Mouse (Mus musculus) C2C12 (cell line): ENCODE results near the gene Tap1. TPM values are rescaled to one million over a fixed set of nuclear protein-coding genes. Genes with fewer than 3 reads are reported as not detected.
A peak's percentile ranks its signal among the peaks of the same experiment; 100 is the strongest.
"Not testable (repeated sequence)": the region's sequence is repeated elsewhere in the genome, so short reads cannot be mapped to it uniquely, and the experiment has no call there.

Source experiments
- H3K27me3 ChIP-seq: one replicate; pipeline ENCODE4 v1.6.1; 2011; ENCODE audit not compliant: control insufficient read depth, insufficient read depth, insufficient read length
- H3K36me3 ChIP-seq: one replicate; pipeline ENCODE4 v1.6.1; 2011; ENCODE audit not compliant: control insufficient read depth, insufficient read depth
- H3K4me3 ChIP-seq: one replicate; pipeline ENCODE4 v1.5.1; 2011; ENCODE audit warnings: mild to moderate bottlenecking, control low read depth; ENCODE audit not compliant: poor library complexity, insufficient read depth, severe bottlenecking
- H3K79me2 ChIP-seq: one replicate; pipeline ENCODE4 v1.6.1; 2011; ENCODE audit not compliant: control insufficient read depth, insufficient read depth
- H3K79me3 ChIP-seq: one replicate; pipeline ENCODE4 v1.6.1; 2011; ENCODE audit warnings: low read depth, control low read depth
- H3ac ChIP-seq: one replicate; pipeline ENCODE3; 2011; ENCODE audit warnings: low read depth; ENCODE audit not compliant: control insufficient read depth, insufficient read length
- CEBPB ChIP-seq: IDR thresholded peaks from one replicate; pipeline ENCODE4 v1.6.1; 2011; ENCODE audit warnings: low read depth, mild to moderate bottlenecking, control low read depth, moderate library complexity
- CTCF ChIP-seq: IDR thresholded peaks from one replicate; pipeline ENCODE4 v1.5.1; 2011; ENCODE audit not compliant: control insufficient read depth, insufficient read depth, insufficient read length
- FOSL1 ChIP-seq: IDR thresholded peaks from one replicate; pipeline ENCODE4 v1.8.0; 2011; ENCODE audit warnings: mild to moderate bottlenecking, low read length; ENCODE audit not compliant: poor library complexity, insufficient read depth, severe bottlenecking
- MAX ChIP-seq: IDR thresholded peaks from one replicate; pipeline ENCODE4 v1.6.1; 2011; ENCODE audit warnings: mild to moderate bottlenecking, control low read depth
- MYOD1 ChIP-seq: IDR thresholded peaks from one replicate; pipeline ENCODE4 v1.6.1; 2011; ENCODE audit warnings: low read depth; ENCODE audit not compliant: control insufficient read depth, insufficient read length
- MYOG ChIP-seq: IDR thresholded peaks from one replicate; pipeline ENCODE4 v1.6.1; 2011; ENCODE audit not compliant: control insufficient read depth, insufficient read length; ENCODE audit errors: extremely low read depth
- USF1 ChIP-seq: IDR thresholded peaks from one replicate; pipeline ENCODE4 v1.6.1; 2011; ENCODE audit warnings: low read depth, mild to moderate bottlenecking, control low read depth, moderate library complexity
- polyA plus RNA-seq: library from polyadenylated mRNA; unstranded; fragments of >200 nt; fragmentation: generic; extraction: Trizol; gene quantifications from one replicate; pipeline ENCODE4 v1.2.1, GENCODE M21; 2012; ENCODE audit warnings: missing spikeins

The Tap1 gene
- polyA plus RNA-seq, 1 experiment: 0.30 TPM

- no peak overlapping the region for H3K4me3 ChIP-seq
- no peaks in the 10 kb centered on the region for H3K79me2 ChIP-seq
- TF ChIP-seq FOSL1 (no peak), CEBPB (no peak), CTCF (no peak), MAX (no peak), MYOD1 (no peak), MYOG (no peak), USF1 (no peak)
- no peaks in the 10 kb centered on the region for H3K27me3 ChIP-seq
- H3K36me3 ChIP-seq: no peaks in the 10 kb centered on the region
- no peaks in the 10 kb centered on the region for H3K79me3 ChIP-seq
- H3ac ChIP-seq: no peak overlapping the region
These were observed 37.5 kb downstream of the Tap1 start for GRCm38 (mm10) chr17:34224816-34225215.

DNA sequence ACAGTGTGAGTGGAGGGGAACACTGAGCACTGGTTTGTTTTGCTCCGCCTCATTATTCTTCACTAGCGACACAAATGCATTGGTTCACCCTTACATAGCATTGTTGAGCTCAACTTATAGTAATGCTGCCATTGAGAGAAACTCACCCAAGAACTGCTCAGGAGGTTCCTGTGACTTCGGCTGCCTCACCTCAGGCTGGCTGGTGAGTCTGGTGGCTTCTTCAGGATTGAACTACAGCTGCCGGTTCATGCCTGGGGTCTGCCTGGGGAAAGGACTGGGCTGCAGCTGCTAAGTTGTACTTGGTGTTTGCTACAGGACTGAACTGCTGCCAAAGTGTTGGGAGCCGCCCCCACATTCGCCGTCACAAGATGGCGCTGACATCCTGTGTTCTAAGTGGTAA lies 38.1 kb downstream of the Tap1 start:
- no peak overlapping the region for H3K4me3 ChIP-seq
- H3K79me3 ChIP-seq: no peaks in the 10 kb centered on the region
- TF ChIP-seq MYOG: no peak
- no peak for TF ChIP-seq USF1
- no peak for TF ChIP-seq MYOD1
- no peak for TF ChIP-seq FOSL1
- TF ChIP-seq CTCF: no peak
- no peak for TF ChIP-seq MAX
- no peak for TF ChIP-seq CEBPB

DNA sequence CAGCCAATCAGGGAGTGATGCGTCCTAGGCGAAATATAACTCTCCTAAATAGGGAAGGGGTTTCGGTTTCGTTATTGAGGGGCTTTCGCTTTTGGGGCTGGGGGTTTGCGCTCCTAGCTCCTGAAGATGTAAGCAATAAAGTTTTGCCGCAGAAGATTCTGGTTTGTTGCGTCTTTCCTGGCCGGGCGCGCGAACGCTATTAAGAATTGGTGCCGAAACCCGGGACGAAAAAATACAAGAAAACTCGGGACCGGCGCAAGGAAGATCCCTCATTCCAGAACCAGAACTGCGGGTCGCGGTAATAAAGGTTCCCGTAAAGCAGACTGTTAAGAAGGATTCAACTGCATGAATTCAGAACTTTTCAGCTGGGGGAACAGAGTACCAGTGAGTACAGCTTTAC lies 38.6 kb downstream of the Tap1 start:
- not testable (repeated sequence) for H3K27me3 ChIP-seq, H3K79me3 ChIP-seq, H3K36me3 ChIP-seq, H3ac ChIP-seq, H3K79me2 ChIP-seq, H3K4me3 ChIP-seq

More for the DNA sequence above, 38.1 kb downstream of the Tap1 start:
- no peak overlapping the region for H3ac ChIP-seq
- no peaks in the 10 kb centered on the region for H3K79me2 ChIP-seq
- H3K36me3 ChIP-seq: no peaks in the 10 kb centered on the region
- H3K27me3 ChIP-seq: no peaks in the 10 kb centered on the region

DNA sequence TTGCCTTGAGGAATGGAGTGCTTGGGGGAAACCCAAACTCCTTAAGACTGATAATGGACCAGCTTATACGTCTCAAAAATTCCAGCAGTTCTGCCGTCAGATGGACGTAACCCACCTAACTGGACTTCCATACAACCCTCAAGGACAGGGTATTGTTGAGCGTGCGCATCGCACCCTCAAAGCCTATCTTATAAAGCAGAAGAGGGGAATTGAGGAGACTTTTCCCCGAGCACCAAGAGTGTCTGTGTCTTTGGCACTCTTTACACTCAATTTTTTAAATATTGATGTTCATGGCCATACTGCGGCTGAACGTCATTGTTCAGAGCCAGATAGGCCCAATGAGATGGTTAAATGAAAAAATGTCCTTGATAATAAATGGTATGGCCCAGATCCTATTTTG lies 43.6 kb downstream of the Tap1 start:
- not testable (repeated sequence) for H3K36me3 ChIP-seq, H3ac ChIP-seq, H3K4me3 ChIP-seq, H3K79me2 ChIP-seq, H3K27me3 ChIP-seq, H3K79me3 ChIP-seq

DNA sequence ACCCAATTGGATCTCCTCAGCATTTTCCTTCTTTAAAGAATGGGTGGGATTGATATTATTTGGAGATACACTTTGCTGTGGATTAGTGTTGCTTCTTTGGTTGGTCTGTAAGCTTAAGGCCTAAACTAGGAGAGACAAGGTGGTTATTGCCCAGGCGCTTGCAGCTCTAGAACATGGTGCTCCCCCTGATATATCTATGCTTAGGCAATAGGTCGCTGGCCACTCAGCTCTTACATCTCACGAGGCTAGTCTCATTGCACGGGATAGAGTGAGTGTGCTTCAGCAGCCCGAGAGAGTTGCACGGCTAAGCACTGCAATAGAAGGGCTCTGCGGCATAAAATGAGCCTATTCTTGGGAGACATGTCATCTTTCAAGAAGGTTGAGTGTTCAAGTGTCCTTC lies 44.7 kb downstream of the Tap1 start:
- not testable (repeated sequence) for H3K27me3 ChIP-seq

GRCm38 (mm10) chr17:34234926-34235325 lies 47.6 kb downstream of the Tap1 start:
- no peaks in the 10 kb centered on the region for H3K79me3 ChIP-seq
- no peaks in the 10 kb centered on the region for H3K79me2 ChIP-seq
- no peak overlapping the region for H3ac ChIP-seq
- peaks cover 4% of the 10 kb centered on the region for H3K27me3 ChIP-seq
- no peak overlapping the region for H3K4me3 ChIP-seq
- no peaks in the 10 kb centered on the region for H3K36me3 ChIP-seq
- TF ChIP-seq USF1: no peak
- no peak for TF ChIP-seq CEBPB
- TF ChIP-seq FOSL1: no peak
- TF ChIP-seq CTCF: peak; percentile 47
- no peak for TF ChIP-seq MYOD1
- TF ChIP-seq MAX: no peak

More for the DNA sequence above, 44.7 kb downstream of the Tap1 start:
- not testable (repeated sequence) for H3K79me2 ChIP-seq, H3K36me3 ChIP-seq, H3K4me3 ChIP-seq, H3ac ChIP-seq, H3K79me3 ChIP-seq

DNA sequence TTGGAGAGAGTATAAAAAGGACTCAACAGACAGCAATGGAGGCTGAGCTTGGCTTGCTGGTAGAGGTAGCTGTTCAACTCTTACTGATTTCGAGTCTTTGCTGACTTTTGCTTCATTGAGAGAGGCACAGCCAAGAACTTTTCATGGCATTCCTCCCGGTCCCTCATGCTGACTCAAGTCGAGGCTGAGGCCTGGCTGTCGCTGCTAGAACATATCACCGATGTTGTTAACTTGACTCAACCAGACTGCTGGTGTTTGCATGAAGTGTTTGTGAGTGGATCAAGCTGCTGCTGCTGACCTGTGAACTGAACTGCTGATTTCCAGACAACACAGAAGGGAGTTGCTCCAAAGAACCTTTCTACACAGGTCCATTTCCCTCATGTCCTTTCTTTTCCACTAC lies 49.3 kb downstream of the Tap1 start:
- Histone ChIP-seq H3K79me2 (no peaks in the 10 kb centered on the region), H3ac (no peak overlapping the region), H3K36me3 (no peaks in the 10 kb centered on the region), H3K27me3 (peaks cover 6% of the 10 kb centered on the region), H3K79me3 (no peaks in the 10 kb centered on the region), H3K4me3 (no peak overlapping the region)
- TF ChIP-seq MYOD1 (no peak), MAX (no peak), CEBPB (no peak), FOSL1 (no peak), MYOG (no peak), USF1 (no peak), CTCF (no peak)
